Mouse (Mus musculus) liver, postnatal 0 days (tissue): ENCODE measurements around the gene Gm10184.

Source experiments
- CTCF ChIP-seq: sonication (generic); IDR thresholded peaks from 2 replicates; pipeline ENCODE4 v1.5.1; 2016; ENCODE audit warnings: antibody characterized with exemption, low read depth
- EP300 ChIP-seq: IDR thresholded peaks from 2 replicates; pipeline ENCODE4 v1.6.1; 2016; ENCODE audit warnings: antibody characterized with exemption, low read depth, mild to moderate bottlenecking

DNA sequence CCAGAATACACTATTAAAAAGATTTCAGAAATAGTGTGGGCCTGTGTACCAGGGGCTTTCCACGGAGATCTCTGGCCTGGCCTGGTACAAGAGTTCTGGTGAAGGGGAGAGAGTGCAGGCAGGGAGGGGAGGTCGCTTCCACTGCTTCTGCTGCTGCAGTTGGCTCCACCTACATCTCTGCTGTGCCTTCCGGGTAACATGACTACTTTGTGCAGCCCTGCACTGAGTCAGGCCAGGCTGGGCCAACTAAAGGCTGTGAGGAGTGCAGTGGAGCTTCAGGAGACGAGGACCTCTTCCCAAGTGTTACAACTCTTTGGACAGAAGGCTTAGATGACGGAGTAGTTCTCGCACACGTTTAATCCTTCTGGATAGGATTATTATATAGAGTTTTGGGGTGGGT, 9.6 kb downstream of the Gm10184 start:
- TF ChIP-seq CTCF (no peak), EP300 (no peak)
